Mouse (Mus musculus): Measurements from ENCODE around the gene Sec13. TPM values are rescaled to one million over a fixed set of nuclear protein-coding genes. Genes with fewer than 3 reads are reported as not detected.

Gene Sec13
- polyA plus RNA-seq, 2 experiments, result 314 to 326 TPM

- no peak for TF ChIP-seq POLR2A (IDR thresholded peaks at IDR 0.05; ENCODE audit: borderline replicate concordance, extremely low read depth, insufficient read depth, insufficient read length)
- 51% methylated on average over 8 of the region's 8 CpGs for WGBS
- Histone ChIP-seq H3K27ac (replicated peaks; ENCODE audit: low read depth, low read length) (no peak overlapping the region), H3K9ac (ENCODE audit: low read depth, low read length, severe bottlenecking) (0 out of 2 replicates have a peak overlapping the region, but pooled peaks have one; percentile 28), H3K4me1 (ENCODE audit: control insufficient read depth, insufficient read depth, low read length) (peaks cover 13% of the 10 kb centered on the region), H3K9me3 (ENCODE audit: control insufficient read depth, low read length) (no peaks in the 10 kb centered on the region), H3K27me3 (ENCODE audit: control insufficient read depth, insufficient read depth, low read length) (no peaks in the 10 kb centered on the region), H3K4me3 (replicated peaks; ENCODE audit: low read length) (no peak overlapping the region), H3K36me3 (ENCODE audit: control insufficient read depth, insufficient read depth, low read length) (no peaks in the 10 kb centered on the region), H3K4me2 (replicated peaks; ENCODE audit: low read depth, low read length, severe bottlenecking) (no peak overlapping the region)
- ATAC-seq (ENCODE audit: low FRiP score, low read depth) (no peak), DNase-seq (ENCODE audit: low spot score) (no peak)
Measured at GRCm38 (mm10) chr6:113686551-113687125, 53.9 kb downstream of the Sec13 start.

- H3K27ac ChIP-seq (replicated peaks; ENCODE audit: low read depth, low read length), result no peak overlapping the region
- H3K9ac ChIP-seq (ENCODE audit: low read depth, low read length, severe bottlenecking), result no peak overlapping the region
- H3K27me3 ChIP-seq (ENCODE audit: control insufficient read depth, insufficient read depth, low read length), result no peaks in the 10 kb centered on the region
- H3K4me3 ChIP-seq (replicated peaks; ENCODE audit: low read length), result no peak overlapping the region
- H3K9me3 ChIP-seq (ENCODE audit: control insufficient read depth, low read length), result no peaks in the 10 kb centered on the region
- WGBS, result 83% methylated on average over 10 of the region's 10 CpGs
- H3K4me2 ChIP-seq (replicated peaks; ENCODE audit: low read depth, low read length, severe bottlenecking), result no peak overlapping the region
- H3K36me3 ChIP-seq (ENCODE audit: control insufficient read depth, insufficient read depth, low read length), result no peaks in the 10 kb centered on the region
- ATAC-seq (ENCODE audit: low FRiP score, low read depth) (no peak), DNase-seq (ENCODE audit: low spot score) (no peak)
- no peak for TF ChIP-seq POLR2A (IDR thresholded peaks at IDR 0.05; ENCODE audit: borderline replicate concordance, extremely low read depth, insufficient read depth, insufficient read length)
- H3K4me1 ChIP-seq (ENCODE audit: control insufficient read depth, insufficient read depth, low read length), result no peaks in the 10 kb centered on the region
Measured at GRCm38 (mm10) chr6:113683081-113683825, 57.3 kb downstream of the Sec13 start.

- H3K4me2 ChIP-seq (replicated peaks; ENCODE audit: low read depth, low read length, severe bottlenecking), result no peak overlapping the region
- no peaks in the 10 kb centered on the region for H3K27me3 ChIP-seq (ENCODE audit: control insufficient read depth, insufficient read depth, low read length)
- no peak for ATAC-seq (ENCODE audit: low FRiP score, low read depth)
- H3K36me3 ChIP-seq (ENCODE audit: control insufficient read depth, insufficient read depth, low read length), result no peaks in the 10 kb centered on the region
- H3K9ac ChIP-seq (ENCODE audit: low read depth, low read length, severe bottlenecking), result no peak overlapping the region
- H3K4me3 ChIP-seq (replicated peaks; ENCODE audit: low read length), result no peak overlapping the region
- no peaks in the 10 kb centered on the region for H3K9me3 ChIP-seq (ENCODE audit: control insufficient read depth, low read length)
- no peak for DNase-seq (ENCODE audit: low spot score)
- TF ChIP-seq POLR2A (IDR thresholded peaks at IDR 0.05; ENCODE audit: borderline replicate concordance, extremely low read depth, insufficient read depth, insufficient read length), result no peak
- 20% methylated on average over 4 of the region's 4 CpGs for WGBS
- H3K4me1 ChIP-seq (ENCODE audit: control insufficient read depth, insufficient read depth, low read length), result no peaks in the 10 kb centered on the region
- no peak overlapping the region for H3K27ac ChIP-seq (replicated peaks; ENCODE audit: low read depth, low read length)
Measured at GRCm38 (mm10) chr6:113681271-113681670, 59.3 kb downstream of the Sec13 start.

- no peaks in the 10 kb centered on the region for H3K9me3 ChIP-seq (ENCODE audit: control insufficient read depth, low read length)
- H3K36me3 ChIP-seq (ENCODE audit: control insufficient read depth, insufficient read depth, low read length), result no peaks in the 10 kb centered on the region
- no peak overlapping the region for H3K27ac ChIP-seq (replicated peaks; ENCODE audit: low read depth, low read length)
- H3K9ac ChIP-seq (ENCODE audit: low read depth, low read length, severe bottlenecking), result no peak overlapping the region
- WGBS, result 77% methylated on average over 9 of the region's 9 CpGs
- H3K4me2 ChIP-seq (replicated peaks; ENCODE audit: low read depth, low read length, severe bottlenecking), result no peak overlapping the region
- ATAC-seq (ENCODE audit: low FRiP score, low read depth), result no peak
- no peaks in the 10 kb centered on the region for H3K4me1 ChIP-seq (ENCODE audit: control insufficient read depth, insufficient read depth, low read length)
- no peaks in the 10 kb centered on the region for H3K27me3 ChIP-seq (ENCODE audit: control insufficient read depth, insufficient read depth, low read length)
- no peak overlapping the region for H3K4me3 ChIP-seq (replicated peaks; ENCODE audit: low read length)
- no peak for DNase-seq (ENCODE audit: low spot score)
- TF ChIP-seq POLR2A (IDR thresholded peaks at IDR 0.05; ENCODE audit: borderline replicate concordance, extremely low read depth, insufficient read depth, insufficient read length), result no peak
Measured at GRCm38 (mm10) chr6:113679993-113680566, 60.5 kb downstream of the Sec13 start.

- Histone ChIP-seq H3K36me3 (ENCODE audit: control insufficient read depth, insufficient read depth, low read length) (no peaks in the 10 kb centered on the region), H3K4me3 (replicated peaks; ENCODE audit: low read length) (no peak overlapping the region), H3K27ac (replicated peaks; ENCODE audit: low read depth, low read length) (no peak overlapping the region), H3K9ac (ENCODE audit: low read depth, low read length, severe bottlenecking) (no peak overlapping the region), H3K9me3 (ENCODE audit: control insufficient read depth, low read length) (no peaks in the 10 kb centered on the region), H3K4me1 (ENCODE audit: control insufficient read depth, insufficient read depth, low read length) (no peaks in the 10 kb centered on the region), H3K27me3 (ENCODE audit: control insufficient read depth, insufficient read depth, low read length) (no peaks in the 10 kb centered on the region), H3K4me2 (replicated peaks; ENCODE audit: low read depth, low read length, severe bottlenecking) (no peak overlapping the region)
- no peak for DNase-seq (ENCODE audit: low spot score)
- ATAC-seq (ENCODE audit: low FRiP score, low read depth), result no peak
- 77% methylated on average over 14 of the region's 14 CpGs for WGBS
- TF ChIP-seq POLR2A (IDR thresholded peaks at IDR 0.05; ENCODE audit: borderline replicate concordance, extremely low read depth, insufficient read depth, insufficient read length), result no peak
Measured at GRCm38 (mm10) chr6:113678246-113679012, 62.1 kb downstream of the Sec13 start.

Small RNA genes lying within 50 kb of the gene (microRNA-seq; reads per million reads assigned to microRNA genes)
- gene Mir7042, result not detected

Other genes starting within 250 kb of the Sec13 start
- 0.54 and 0.73 TPM in 2 replicates for gene Prrt3, start 238.8 kb downstream of the Sec13 start, polyA plus RNA-seq (2012; rRNA removed)
- 0.36 and 0.70 TPM in 2 replicates for gene Prrt3, start 238.8 kb downstream of the Sec13 start, polyA plus RNA-seq (2014; fragmentation: Nextera tagmentation; extraction: Ambion mirVana)
- 58.0 and 61.6 TPM in 2 replicates for gene Emc3, start 209.1 kb downstream of the Sec13 start, polyA plus RNA-seq (2012; rRNA removed)
- 93.8 and 96.3 TPM in 2 replicates for gene Emc3, start 209.1 kb downstream of the Sec13 start, polyA plus RNA-seq (2014; fragmentation: Nextera tagmentation; extraction: Ambion mirVana)
- 12.8 and 15.9 TPM in 2 replicates for gene Fancd2, start 209.1 kb downstream of the Sec13 start, polyA plus RNA-seq (2012; rRNA removed)
- 7.5 and 7.8 TPM in 2 replicates for gene Fancd2, start 209.1 kb downstream of the Sec13 start, polyA plus RNA-seq (2014; fragmentation: Nextera tagmentation; extraction: Ambion mirVana)
- gene Fancd2os, start 140.0 kb downstream of the Sec13 start, polyA plus RNA-seq (2012; rRNA removed), result 0.05 TPM in 1 of 2 replicates, not detected in the other
- gene Fancd2os, start 140.0 kb downstream of the Sec13 start, polyA plus RNA-seq (2014; fragmentation: Nextera tagmentation; extraction: Ambion mirVana), result 0.19 and 0.40 TPM in 2 replicates
- gene Brk1, start 136.0 kb downstream of the Sec13 start, polyA plus RNA-seq (2012; rRNA removed), result 211 and 223 TPM in 2 replicates
- 251 and 259 TPM in 2 replicates for gene Brk1, start 136.0 kb downstream of the Sec13 start, polyA plus RNA-seq (2014; fragmentation: Nextera tagmentation; extraction: Ambion mirVana)
- gene Vhl, start 116.8 kb downstream of the Sec13 start, polyA plus RNA-seq (2012; rRNA removed), result 36.2 and 37.2 TPM in 2 replicates
- 55.3 and 60.4 TPM in 2 replicates for gene Vhl, start 116.8 kb downstream of the Sec13 start, polyA plus RNA-seq (2014; fragmentation: Nextera tagmentation; extraction: Ambion mirVana)
- gene Irak2, start 102.3 kb downstream of the Sec13 start, polyA plus RNA-seq (2012; rRNA removed), result 9.0 and 9.1 TPM in 2 replicates
- 2.3 and 3.3 TPM in 2 replicates for gene Irak2, start 102.3 kb downstream of the Sec13 start, polyA plus RNA-seq (2014; fragmentation: Nextera tagmentation; extraction: Ambion mirVana)
- 21.9 and 22.0 TPM in 2 replicates for gene Tatdn2, start 43.7 kb downstream of the Sec13 start, polyA plus RNA-seq (2012; rRNA removed)
- gene Tatdn2, start 43.7 kb downstream of the Sec13 start, polyA plus RNA-seq (2014; fragmentation: Nextera tagmentation; extraction: Ambion mirVana), result 1.9 TPM in 2 replicates
- gene Ghrl, start 20.9 kb downstream of the Sec13 start, polyA plus RNA-seq (2012; rRNA removed), result 0.11 and 0.13 TPM in 2 replicates
- gene Ghrl, start 20.9 kb downstream of the Sec13 start, polyA plus RNA-seq (2014; fragmentation: Nextera tagmentation; extraction: Ambion mirVana), result not detected in 2 replicates

All from limb, embryonic 14.5 days (tissue).